Mouse (Mus musculus) liver, embryonic 13.5 days (tissue): ENCODE results near the gene Rps16. TPM values are rescaled to one million over a fixed set of nuclear protein-coding genes. Genes with fewer than 3 reads are reported as not detected.

Experiments used
- ATAC-seq: fragments of 200-750 bp; cut with Nextera tagmentation; 2 replicates; pipeline ENCODE4 v1.8.0; 2017; ENCODE audit warnings: low read depth, mild to moderate bottlenecking, moderate number of reproducible peaks, moderate library complexity
- DNase-seq: peaks from one replicate; pipeline ENCODE4 v3.0.0; 2022
- H3K27ac ChIP-seq: fragments of 300-500 bp; sonication (generic); 2 replicates; pipeline ENCODE4 v1.5.1; 2015; ENCODE audit warnings: moderate library complexity, mild to moderate bottlenecking, inconsistent platforms
- H3K27me3 ChIP-seq: fragments of 300-500 bp; sonication (generic); 2 replicates; pipeline ENCODE4 v1.6.1; 2015; ENCODE audit warnings: mild to moderate bottlenecking, inconsistent platforms
- H3K36me3 ChIP-seq: fragments of 300-500 bp; sonication (generic); 2 replicates; pipeline ENCODE4 v1.6.1; 2015; ENCODE audit warnings: mild to moderate bottlenecking, inconsistent platforms
- H3K4me1 ChIP-seq: fragments of 300-500 bp; sonication (generic); replicated peaks from 2 replicates; pipeline ENCODE4 v1.6.1; 2015; ENCODE audit warnings: inconsistent platforms
- H3K4me2 ChIP-seq: fragments of 300-500 bp; sonication (generic); 2 replicates; pipeline ENCODE4 v1.6.1; 2015; ENCODE audit warnings: inconsistent platforms, mild to moderate bottlenecking, moderate library complexity
- H3K4me3 ChIP-seq: fragments of 300-500 bp; sonication (generic); replicated peaks from 2 replicates; pipeline ENCODE4 v1.5.1; 2015; ENCODE audit warnings: mild to moderate bottlenecking, inconsistent platforms
- H3K9ac ChIP-seq: fragments of 300-500 bp; sonication (generic); 2 replicates; pipeline ENCODE4 v1.6.1; 2015; ENCODE audit warnings: mild to moderate bottlenecking, inconsistent platforms
- H3K9me3 ChIP-seq: fragments of 300-500 bp; sonication (generic); replicated peaks from 2 replicates; pipeline ENCODE4 v1.6.1; 2016; ENCODE audit warnings: inconsistent platforms
- WGBS: fragments of 180-500 bp; shearing (Covaris S2); methylation state at CpG from one replicate; pipeline ENCODE4 v1.1.7; 2015; ENCODE audit not compliant: insufficient replicate concordance; 5-methylcytosine and 5-hydroxymethylcytosine counted together
- polyA plus RNA-seq: library from polyadenylated mRNA; unstranded; fragments of >200 nt; fragmentation: Nextera tagmentation; extraction: Ambion mirVana; gene quantifications from 2 replicates; pipeline ENCODE4 v1.2.1, GENCODE M21; 2015

The Rps16 gene
- polyA plus RNA-seq, 1 experiment from 2014 or later: 964 TPM

- Histone ChIP-seq H3K9ac (peak overlapping the region; percentile 98), H3K27me3 (no peaks in the 10 kb centered on the region), H3K36me3 (peaks cover 39% of the 10 kb centered on the region), H3K27ac (peak overlapping the region; percentile 87), H3K4me3 (peak overlapping the region; percentile 90), H3K9me3 (no peaks in the 10 kb centered on the region), H3K4me2 (peak overlapping the region; percentile 90), H3K4me1 (peaks cover 48% of the 10 kb centered on the region)
- no peak for DNase-seq
- WGBS: 10% methylated on average over 4 of the region's 4 CpGs
- ATAC-seq: no peak
Observed at GRCm38 (mm10) chr7:28351676-28352191, 1.3 kb downstream of the Rps16 start.

DNA sequence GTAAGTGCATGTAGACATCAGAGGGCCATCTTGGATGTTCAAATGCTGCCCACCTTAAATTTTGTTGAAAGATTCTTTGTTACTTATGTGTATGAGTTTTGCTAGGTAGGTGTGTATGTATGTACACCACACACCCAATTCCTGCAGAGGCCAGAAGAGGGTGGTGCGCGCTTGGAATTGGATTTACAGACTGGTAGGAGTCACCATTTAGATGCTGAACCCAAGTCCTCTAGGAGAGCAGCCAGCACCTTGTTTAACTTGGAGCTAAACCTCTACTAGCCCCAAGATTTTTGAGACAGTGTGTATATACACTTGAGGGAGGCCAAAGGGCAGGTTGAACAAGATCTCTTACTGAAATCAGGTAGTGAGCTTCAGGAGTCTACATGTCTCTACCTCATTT is 2.8 kb downstream of the Rps16 start:
- Histone ChIP-seq H3K9ac (no peak overlapping the region), H3K27ac (peak overlapping the region; percentile 54), H3K4me2 (peak overlapping the region; percentile 10; the same call in 1 of the 2 replicates), H3K36me3 (peaks cover 39% of the 10 kb centered on the region), H3K9me3 (no peaks in the 10 kb centered on the region), H3K27me3 (no peaks in the 10 kb centered on the region), H3K4me1 (peaks cover 63% of the 10 kb centered on the region), H3K4me3 (no peak overlapping the region)
- WGBS: 96% methylated on average over 2 of the region's 2 CpGs
- ATAC-seq (no peak), DNase-seq (no peak)

DNA sequence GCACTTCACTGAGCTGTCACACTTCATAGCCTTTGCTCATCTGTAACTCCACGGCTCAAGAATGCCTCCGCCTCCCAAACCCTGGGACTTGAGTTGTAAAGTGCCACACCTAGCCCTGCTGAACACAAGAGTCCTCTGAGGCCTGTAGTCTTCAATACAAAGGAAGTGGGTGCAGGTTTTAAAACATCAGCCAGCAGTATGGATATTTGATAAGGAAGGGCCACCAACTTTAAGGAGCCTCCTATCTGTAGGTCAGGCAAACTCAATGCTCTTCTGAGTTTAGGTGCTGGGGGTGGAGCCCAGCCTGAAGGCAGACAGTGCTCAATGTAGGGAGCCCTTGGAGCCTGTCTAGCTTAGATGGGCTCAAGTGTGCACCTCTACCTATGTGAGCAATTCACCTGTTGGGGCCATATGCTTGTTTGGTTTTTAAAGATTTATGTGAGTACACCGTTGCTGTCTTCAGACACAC is 3.7 kb downstream of the Rps16 start:
- 65% methylated on average over 3 of the region's 3 CpGs for WGBS
- Histone ChIP-seq H3K4me1 (peaks cover 66% of the 10 kb centered on the region), H3K9me3 (no peaks in the 10 kb centered on the region), H3K4me2 (no peak overlapping the region), H3K9ac (no peak overlapping the region), H3K27me3 (no peaks in the 10 kb centered on the region), H3K36me3 (peaks cover 39% of the 10 kb centered on the region), H3K4me3 (no peak overlapping the region), H3K27ac (peak overlapping the region; percentile 30; the same call in 1 of the 2 replicates)
- DNase-seq (no peak), ATAC-seq (no peak)

DNA sequence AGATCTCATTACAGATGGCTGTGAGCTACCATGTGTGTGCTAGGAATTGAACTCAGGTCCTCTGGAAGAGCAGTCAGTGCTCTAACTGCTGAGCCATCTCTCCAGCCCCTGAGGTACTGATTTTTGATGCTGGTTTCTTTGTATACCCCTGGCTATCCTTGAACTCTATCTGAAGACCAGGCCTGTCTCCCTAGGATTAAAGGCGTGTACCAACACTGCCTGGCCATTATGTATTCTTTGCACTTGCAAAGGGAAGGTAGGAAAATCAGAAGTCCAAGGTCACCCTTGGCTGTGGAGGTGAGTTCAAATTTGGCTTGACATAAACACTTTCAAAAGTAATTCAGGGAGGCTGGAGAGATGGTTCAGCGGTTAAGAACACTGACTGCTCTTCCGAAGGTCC is 4.1 kb downstream of the Rps16 start:
- H3K27ac ChIP-seq: no peak overlapping the region
- no peak overlapping the region for H3K9ac ChIP-seq
- no peak overlapping the region for H3K4me3 ChIP-seq
- WGBS: 84% methylated on average over 3 of the region's 3 CpGs
- no peaks in the 10 kb centered on the region for H3K9me3 ChIP-seq
- ATAC-seq (no peak), DNase-seq (no peak)
- no peak overlapping the region for H3K4me2 ChIP-seq
- peaks cover 39% of the 10 kb centered on the region for H3K36me3 ChIP-seq
- H3K27me3 ChIP-seq: no peaks in the 10 kb centered on the region
- H3K4me1 ChIP-seq: peaks cover 63% of the 10 kb centered on the region

DNA sequence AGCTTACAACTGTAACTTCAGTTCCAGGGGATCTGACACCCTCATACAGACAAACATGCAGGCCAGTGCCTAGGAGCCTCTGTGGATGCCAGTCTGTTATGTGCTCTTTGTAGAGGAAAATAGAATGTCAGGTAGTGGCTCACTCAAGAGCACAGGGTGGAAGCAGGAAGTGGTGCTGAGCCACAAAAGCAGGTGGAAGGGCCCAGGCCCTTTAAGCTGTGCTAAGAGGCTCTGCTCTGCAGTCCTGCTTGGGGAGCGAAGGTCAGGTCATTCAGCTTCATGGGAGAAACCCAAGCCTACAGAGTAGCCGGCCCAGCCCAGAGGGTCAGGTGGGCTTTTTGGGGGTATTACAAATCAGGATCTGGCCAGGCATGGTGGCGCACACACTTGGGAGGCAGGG is 4.8 kb downstream of the Rps16 start:
- DNase-seq: no peak
- Histone ChIP-seq H3K27ac (peak overlapping the region; percentile 29; the same call in 1 of the 2 replicates), H3K27me3 (no peaks in the 10 kb centered on the region), H3K9me3 (no peaks in the 10 kb centered on the region), H3K4me3 (no peak overlapping the region), H3K4me2 (no peak overlapping the region), H3K36me3 (peaks cover 44% of the 10 kb centered on the region), H3K4me1 (peaks cover 57% of the 10 kb centered on the region), H3K9ac (no peak overlapping the region)
- 77% methylated on average over 3 of the region's 3 CpGs for WGBS
- ATAC-seq: no peak

DNA sequence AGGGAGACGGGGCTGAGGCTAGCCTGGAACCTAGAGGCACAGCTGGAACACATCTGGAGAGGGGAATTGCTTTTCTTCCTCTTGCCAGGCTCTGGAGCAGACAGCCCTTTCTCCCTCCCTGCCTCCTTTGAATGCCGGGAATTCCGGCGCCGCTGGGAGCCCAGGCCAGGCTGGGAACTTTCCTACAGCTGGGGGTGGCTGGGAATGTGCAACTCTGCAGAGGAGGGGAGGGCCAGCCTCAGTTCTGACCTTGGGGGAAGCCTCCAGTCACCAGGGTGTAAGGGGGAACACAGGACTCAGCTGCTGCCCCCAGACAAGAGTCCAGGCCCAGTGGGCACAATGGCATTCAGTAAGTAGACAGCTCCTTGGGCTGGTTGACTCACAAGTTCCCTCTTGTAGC is 6.5 kb downstream of the Rps16 start:
- 24% methylated on average over 5 of the region's 5 CpGs for WGBS
- Histone ChIP-seq H3K4me3 (no peak overlapping the region), H3K4me2 (no peak overlapping the region), H3K36me3 (peaks cover 55% of the 10 kb centered on the region), H3K27me3 (no peaks in the 10 kb centered on the region), H3K9me3 (no peaks in the 10 kb centered on the region), H3K27ac (peak overlapping the region; percentile 75), H3K4me1 (peaks cover 48% of the 10 kb centered on the region), H3K9ac (0 out of 2 replicates have a peak overlapping the region, but pooled peaks have one; percentile 9)
- ATAC-seq (no peak), DNase-seq (no peak)

- peak overlapping the region; percentile 23; the same call in 1 of the 2 replicates for H3K4me2 ChIP-seq
- no peaks in the 10 kb centered on the region for H3K9me3 ChIP-seq
- ATAC-seq (peak; percentile 19; the same call in 1 of the 2 replicates), DNase-seq (no peak)
- peaks cover 48% of the 10 kb centered on the region for H3K36me3 ChIP-seq
- no peak overlapping the region for H3K9ac ChIP-seq
- H3K27ac ChIP-seq: peak overlapping the region; percentile 75
- H3K27me3 ChIP-seq: no peaks in the 10 kb centered on the region
- H3K4me3 ChIP-seq: no peak overlapping the region
- WGBS: 13% methylated on average over 5 of the region's 5 CpGs
- peaks cover 38% of the 10 kb centered on the region for H3K4me1 ChIP-seq
Observed at GRCm38 (mm10) chr7:28357984-28358383, 7.5 kb downstream of the Rps16 start.

GRCm38 (mm10) chr7:28358431-28358830 is 8.0 kb downstream of the Rps16 start:
- Histone ChIP-seq H3K27ac (peak overlapping the region; percentile 75; the same call in 1 of the 2 replicates), H3K36me3 (peaks cover 43% of the 10 kb centered on the region), H3K4me2 (no peak overlapping the region), H3K9me3 (no peaks in the 10 kb centered on the region), H3K4me1 (peaks cover 33% of the 10 kb centered on the region), H3K4me3 (no peak overlapping the region), H3K9ac (no peak overlapping the region), H3K27me3 (no peaks in the 10 kb centered on the region)
- ATAC-seq (no peak), DNase-seq (no peak)
- 53% methylated on average over 7 of the region's 7 CpGs for WGBS

- Histone ChIP-seq H3K4me3 (no peak overlapping the region), H3K9ac (no peak overlapping the region), H3K27me3 (no peaks in the 10 kb centered on the region), H3K27ac (no peak overlapping the region), H3K4me1 (peaks cover 27% of the 10 kb centered on the region), H3K9me3 (no peaks in the 10 kb centered on the region), H3K36me3 (peaks cover 29% of the 10 kb centered on the region), H3K4me2 (no peak overlapping the region)
- ATAC-seq (no peak), DNase-seq (no peak)
- 79% methylated on average over 10 of the region's 10 CpGs for WGBS
Observed at GRCm38 (mm10) chr7:28359854-28360253, 9.4 kb downstream of the Rps16 start.

- no peak for ATAC-seq
- no peak for DNase-seq
- H3K4me1 ChIP-seq: peaks cover 27% of the 10 kb centered on the region
- WGBS: 78% methylated on average over 6 of the region's 6 CpGs
- H3K27ac ChIP-seq: no peak overlapping the region
- H3K36me3 ChIP-seq: peaks cover 25% of the 10 kb centered on the region
- H3K4me3 ChIP-seq: no peak overlapping the region
- no peaks in the 10 kb centered on the region for H3K9me3 ChIP-seq
- no peaks in the 10 kb centered on the region for H3K27me3 ChIP-seq
- no peak overlapping the region for H3K4me2 ChIP-seq
- H3K9ac ChIP-seq: no peak overlapping the region
Observed at GRCm38 (mm10) chr7:28360291-28360690, 9.8 kb downstream of the Rps16 start.

- H3K4me3 ChIP-seq: no peak overlapping the region
- H3K9me3 ChIP-seq: no peaks in the 10 kb centered on the region
- ATAC-seq (no peak), DNase-seq (no peak)
- H3K4me2 ChIP-seq: no peak overlapping the region
- peaks cover 24% of the 10 kb centered on the region for H3K4me1 ChIP-seq
- no peak overlapping the region for H3K9ac ChIP-seq
- H3K27ac ChIP-seq: no peak overlapping the region
- 83% methylated on average over 20 of the region's 20 CpGs for WGBS
- H3K27me3 ChIP-seq: no peaks in the 10 kb centered on the region
- peaks cover 28% of the 10 kb centered on the region for H3K36me3 ChIP-seq
Observed at GRCm38 (mm10) chr7:28361647-28362341, 11.3 kb downstream of the Rps16 start.
